Mouse (Mus musculus): ENCODE results near the gene Ift140. TPM values are rescaled to one million over a fixed set of nuclear protein-coding genes. Genes with fewer than 3 reads are reported as not detected.
A peak's percentile ranks its signal among the peaks of the same experiment; 100 is the strongest.

The Ift140 gene
- 36.9 and 42.7 TPM in 2 replicates for polyA plus RNA-seq (2015; fragmentation: Nextera tagmentation; extraction: Ambion mirVana)

- peaks cover 19% of the 10 kb centered on the region for H3K4me1 ChIP-seq (ENCODE audit: insufficient read depth)
These were observed at the start of gene Ift140, which contains the start of gene Cramp1l for GRCm38 (mm10) chr17:25015655-25016291. Gene Ift140 (plus strand): TSS chr17:25016085. Gene Cramp1l (minus strand): TSS chr17:25015788.

DNA sequence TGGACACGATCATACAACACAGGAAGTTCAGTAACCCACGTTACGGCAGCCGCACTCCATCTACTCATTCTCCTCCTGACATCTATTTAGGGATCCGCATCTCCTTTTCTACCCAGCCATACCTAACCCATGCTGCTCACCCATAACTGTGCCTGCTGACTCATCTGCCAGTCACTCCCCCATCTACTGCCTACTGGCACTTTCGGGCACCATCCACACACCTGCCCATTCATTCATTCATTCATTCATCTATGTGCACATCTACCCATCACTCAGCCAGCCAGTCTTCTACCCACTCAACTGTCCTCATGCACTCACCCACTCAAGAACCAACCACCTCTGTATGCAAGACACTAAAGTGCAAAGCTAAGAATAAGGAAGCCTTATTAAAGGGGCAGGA is 28.7 kb upstream of the Ift140 start:
- DNase-seq, result no peak
- 88% methylated on average over 6 of the region's 6 CpGs for WGBS (ENCODE audit: insufficient replicate concordance)
- Histone ChIP-seq H3K4me2 (ENCODE audit: low read depth, low read length) (no peak overlapping the region), H3K4me1 (ENCODE audit: insufficient read depth) (no peaks in the 10 kb centered on the region), H3K27ac (ENCODE audit: low read depth) (no peak overlapping the region), H3K9ac (replicated peaks) (no peak overlapping the region), H3K4me3 (ENCODE audit: low read depth, low read length) (no peak overlapping the region), H3K36me3 (replicated peaks; ENCODE audit: insufficient read depth, low read length) (peaks cover 96% of the 10 kb centered on the region), H3K27me3 (ENCODE audit: insufficient read depth, low read length) (no peaks in the 10 kb centered on the region), H3K9me3 (ENCODE audit: low read length) (no peaks in the 10 kb centered on the region)
- ATAC-seq, result no peak
- TF ChIP-seq EP300 (IDR thresholded peaks at IDR 0.05; ENCODE audit: low read depth), result no peak
- no peak for TF ChIP-seq CTCF (IDR thresholded peaks at IDR 0.05; ENCODE audit: low read depth)

More at GRCm38 (mm10) chr17:25015655-25016291, at the start of gene Ift140, which contains the start of gene Cramp1l:
- TF ChIP-seq CTCF (IDR thresholded peaks at IDR 0.05; ENCODE audit: low read depth) (no peak), EP300 (IDR thresholded peaks at IDR 0.05; ENCODE audit: low read depth) (0 out of 2 replicates have a peak, but pooled peaks have one; percentile 2)
- peak; percentile 99 for DNase-seq
- peak; percentile 93 for ATAC-seq
- Histone ChIP-seq H3K4me3 (ENCODE audit: low read depth, low read length) (peak within 1 kb of the TSS; percentile 82), H3K36me3 (replicated peaks; ENCODE audit: insufficient read depth, low read length) (peaks cover 23% of the 10 kb centered on the region), H3K27me3 (ENCODE audit: insufficient read depth, low read length) (no peaks in the 10 kb centered on the region), H3K9ac (replicated peaks) (peak within 1 kb of the TSS; percentile 96), H3K9me3 (ENCODE audit: low read length) (no peaks in the 10 kb centered on the region), H3K4me2 (ENCODE audit: low read depth, low read length) (peak within 1 kb of the TSS; percentile 98), H3K27ac (ENCODE audit: low read depth) (peak within 1 kb of the TSS; percentile 91)
- WGBS (ENCODE audit: insufficient replicate concordance), result under 1% methylated on average over 62 of the region's 62 CpGs

- Histone ChIP-seq H3K4me3 (ENCODE audit: low read depth, low read length) (no peak overlapping the region), H3K27ac (ENCODE audit: low read depth) (no peak overlapping the region), H3K9me3 (ENCODE audit: low read length) (no peaks in the 10 kb centered on the region), H3K4me1 (ENCODE audit: insufficient read depth) (no peaks in the 10 kb centered on the region), H3K27me3 (ENCODE audit: insufficient read depth, low read length) (no peaks in the 10 kb centered on the region), H3K36me3 (replicated peaks; ENCODE audit: insufficient read depth, low read length) (peaks cover 86% of the 10 kb centered on the region), H3K4me2 (ENCODE audit: low read depth, low read length) (no peak overlapping the region), H3K9ac (replicated peaks) (no peak overlapping the region)
- no peak for TF ChIP-seq CTCF (IDR thresholded peaks at IDR 0.05; ENCODE audit: low read depth)
- TF ChIP-seq EP300 (IDR thresholded peaks at IDR 0.05; ENCODE audit: low read depth), result no peak
- DNase-seq (no peak), ATAC-seq (no peak)
- WGBS (ENCODE audit: insufficient replicate concordance), result 92% methylated on average over 6 of the region's 6 CpGs
These were observed 21.2 kb upstream of the Ift140 start for GRCm38 (mm10) chr17:24994721-24995120.

DNA sequence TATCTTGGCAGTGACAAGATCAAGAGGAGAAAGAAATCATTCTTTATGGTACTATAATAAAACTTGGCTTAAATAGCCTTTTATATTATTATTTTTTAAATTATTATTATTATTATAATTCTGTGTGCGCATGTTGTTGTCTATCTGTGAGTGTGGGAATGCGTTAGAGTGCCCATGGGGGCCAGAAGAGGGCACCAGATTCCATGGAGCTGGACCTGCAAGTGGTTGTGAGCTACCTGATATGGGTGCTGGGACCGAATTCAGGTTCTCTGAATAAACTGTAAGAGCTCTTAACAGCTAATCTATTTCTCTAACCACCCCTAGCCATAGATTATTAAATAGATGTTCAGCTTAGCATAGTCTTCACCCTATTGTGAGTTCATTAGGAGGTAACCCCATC is 10.8 kb upstream of the Ift140 start:
- Histone ChIP-seq H3K36me3 (replicated peaks; ENCODE audit: insufficient read depth, low read length) (peaks cover 72% of the 10 kb centered on the region), H3K9me3 (ENCODE audit: low read length) (no peaks in the 10 kb centered on the region), H3K4me3 (ENCODE audit: low read depth, low read length) (no peak overlapping the region), H3K27me3 (ENCODE audit: insufficient read depth, low read length) (no peaks in the 10 kb centered on the region), H3K4me2 (ENCODE audit: low read depth, low read length) (no peak overlapping the region), H3K4me1 (ENCODE audit: insufficient read depth) (no peaks in the 10 kb centered on the region), H3K9ac (replicated peaks) (no peak overlapping the region), H3K27ac (ENCODE audit: low read depth) (no peak overlapping the region)
- no peak for TF ChIP-seq EP300 (IDR thresholded peaks at IDR 0.05; ENCODE audit: low read depth)
- TF ChIP-seq CTCF (IDR thresholded peaks at IDR 0.05; ENCODE audit: low read depth), result no peak
- ATAC-seq (no peak), DNase-seq (no peak)
- 97% methylated on average over 3 of the region's 3 CpGs for WGBS (ENCODE audit: insufficient replicate concordance)

GRCm38 (mm10) chr17:25007480-25007879 is 8.4 kb upstream of the Ift140 start:
- Histone ChIP-seq H3K4me3 (ENCODE audit: low read depth, low read length) (no peak overlapping the region), H3K36me3 (replicated peaks; ENCODE audit: insufficient read depth, low read length) (peaks cover 77% of the 10 kb centered on the region), H3K4me2 (ENCODE audit: low read depth, low read length) (no peak overlapping the region), H3K9me3 (ENCODE audit: low read length) (no peaks in the 10 kb centered on the region), H3K27me3 (ENCODE audit: insufficient read depth, low read length) (no peaks in the 10 kb centered on the region), H3K4me1 (ENCODE audit: insufficient read depth) (no peaks in the 10 kb centered on the region; the same call in 1 of the 2 replicates), H3K9ac (replicated peaks) (no peak overlapping the region), H3K27ac (ENCODE audit: low read depth) (no peak overlapping the region)
- DNase-seq (no peak), ATAC-seq (no peak)
- no peak for TF ChIP-seq EP300 (IDR thresholded peaks at IDR 0.05; ENCODE audit: low read depth)
- no peak for TF ChIP-seq CTCF (IDR thresholded peaks at IDR 0.05; ENCODE audit: low read depth)

GRCm38 (mm10) chr17:25013606-25014501 is 2.0 kb upstream of the Ift140 start:
- Histone ChIP-seq H3K36me3 (replicated peaks; ENCODE audit: insufficient read depth, low read length) (peaks cover 36% of the 10 kb centered on the region), H3K27ac (ENCODE audit: low read depth) (peak overlapping the region; percentile 91), H3K9ac (replicated peaks) (peak overlapping the region; percentile 96), H3K4me1 (ENCODE audit: insufficient read depth) (peaks cover 19% of the 10 kb centered on the region), H3K4me3 (ENCODE audit: low read depth, low read length) (peak overlapping the region; percentile 82), H3K27me3 (ENCODE audit: insufficient read depth, low read length) (no peaks in the 10 kb centered on the region), H3K4me2 (ENCODE audit: low read depth, low read length) (peak overlapping the region; percentile 98), H3K9me3 (ENCODE audit: low read length) (no peaks in the 10 kb centered on the region)
- no peak for TF ChIP-seq EP300 (IDR thresholded peaks at IDR 0.05; ENCODE audit: low read depth)
- TF ChIP-seq CTCF (IDR thresholded peaks at IDR 0.05; ENCODE audit: low read depth), result no peak
- WGBS (ENCODE audit: insufficient replicate concordance), result 1% methylated on average over 76 of the region's 81 CpGs
- ATAC-seq (no peak), DNase-seq (peak; percentile 64)

All from liver, postnatal 0 days (tissue).